Mouse (Mus musculus) brain, embryonic 14.5 days (tissue): ENCODE measurements around the gene Art3.

Experiments
- CTCF ChIP-seq: fragments of 200-500 bp; IDR thresholded peaks from 2 replicates; pipeline ENCODE4 v1.5.1; 2012; ENCODE audit warnings: inconsistent platforms, mild to moderate bottlenecking, moderate library complexity, borderline replicate concordance; ENCODE audit not compliant: insufficient read depth, insufficient read length; ENCODE audit errors: extremely low read depth
- POLR2A ChIP-seq: fragments of 200-500 bp; IDR thresholded peaks from 2 replicates; pipeline ENCODE4 v1.6.1; 2012; ENCODE audit warnings: mild to moderate bottlenecking, inconsistent platforms, borderline replicate concordance; ENCODE audit not compliant: poor library complexity, insufficient read depth, insufficient read length, severe bottlenecking; ENCODE audit errors: extremely low read depth

DNA sequence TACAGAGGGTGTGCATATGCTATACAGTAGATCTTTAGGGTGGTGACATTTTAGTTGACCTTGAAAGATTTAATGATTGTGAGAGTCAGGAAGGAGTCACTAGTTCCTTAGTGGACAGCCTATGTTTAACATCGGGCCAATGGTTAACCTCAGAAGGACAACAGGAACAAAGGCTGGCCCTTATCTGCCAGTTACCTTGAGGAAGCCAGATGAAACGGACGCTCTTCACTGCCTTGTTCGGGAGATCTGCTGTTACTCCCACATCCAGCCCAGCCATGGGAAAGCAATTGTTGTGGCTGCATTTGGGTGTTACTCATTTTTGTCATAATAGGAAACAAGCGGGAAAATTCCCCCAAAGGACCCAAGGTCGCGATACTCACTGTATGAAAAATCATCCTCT, 17.9 kb upstream of the Art3 start:
- TF ChIP-seq CTCF: no peak
- no peak for TF ChIP-seq POLR2A
